ENCODE assay signal across 10 mouse cellular contexts in the genomic region with DNA sequence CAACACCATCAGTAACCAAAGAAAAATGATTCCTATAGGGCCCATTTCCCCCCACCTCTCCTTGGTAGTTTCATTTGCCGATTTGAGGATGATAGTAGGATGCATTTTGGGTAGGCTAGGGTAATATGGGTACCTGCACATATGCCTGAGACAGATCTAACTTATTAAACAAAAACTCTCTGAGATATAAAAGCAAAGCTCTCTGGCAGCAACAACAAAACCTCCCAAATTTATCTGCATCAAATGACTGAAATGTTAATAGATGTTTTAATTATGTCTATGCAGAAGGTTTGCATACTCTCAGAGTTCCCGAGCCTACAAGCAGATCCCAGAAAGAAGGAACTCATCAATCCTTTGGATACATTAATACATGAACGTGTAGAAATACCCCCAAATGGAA. TPM values are rescaled to one million over a fixed set of nuclear protein-coding genes. Genes with fewer than 3 reads are reported as not detected.
DNase-seq lines count a peak whose midpoint lies in the region; ATAC-seq and TF ChIP-seq lines count a peak whose summit lies in the region.
"Had no signal": no experiment of that assay in that cellular context is flagged by ENCODE, and none has a peak within 500 bp of the region (broad histone marks: within the 10 kb centered on the region; RNA-seq: fewer than 3 reads in every experiment).

No protein-coding gene starts in this region.

- H3K36me3 ChIP-seq in forebrain, embryonic 11.5 days (ENCODE audit: control insufficient read depth, insufficient read depth, low read length) = no peaks in the 10 kb centered on the region
- no peaks in the 10 kb centered on the region for H3K36me3 ChIP-seq in intestine, embryonic 16.5 days (ENCODE audit: control insufficient read depth, insufficient read depth, low read length)
- H3K36me3 ChIP-seq in midbrain, postnatal 0 days (ENCODE audit: insufficient read depth, low read length) = no peaks in the 10 kb centered on the region

- H3K27me3 ChIP-seq in forebrain, embryonic 11.5 days (ENCODE audit: control insufficient read depth, insufficient read depth, low read length) = no peaks in the 10 kb centered on the region; the same call in 1 of the 2 replicates
- H3K27me3 ChIP-seq in intestine, embryonic 16.5 days (replicated peaks; ENCODE audit: control insufficient read depth, insufficient read depth, low read length) = no peaks in the 10 kb centered on the region
- H3K27me3 ChIP-seq in midbrain, postnatal 0 days (ENCODE audit: insufficient read depth, low read length) = no peaks in the 10 kb centered on the region

- TF ChIP-seq CTCF in layer of hippocampus, adult 2 months (conservative IDR thresholded peaks at IDR 0.05) = no peak
- TF ChIP-seq CTCF in midbrain, postnatal 0 days (IDR thresholded peaks at IDR 0.05) = no peak

- H3K4me1 ChIP-seq in forebrain, embryonic 11.5 days (replicated peaks; ENCODE audit: control insufficient read depth, insufficient read depth, low read length) = peaks cover 10% of the 10 kb centered on the region
- H3K4me1 ChIP-seq in intestine, embryonic 16.5 days (ENCODE audit: control insufficient read depth, insufficient read depth, low read length) = no peaks in the 10 kb centered on the region
- no peaks in the 10 kb centered on the region for H3K4me1 ChIP-seq in midbrain, postnatal 0 days (ENCODE audit: insufficient read depth, low read length)

- no peak for ATAC-seq in forebrain, embryonic 11.5 days (replicated peaks; ENCODE audit: low FRiP score)
- ATAC-seq in intestine, embryonic 16.5 days = no peak
- no peak for ATAC-seq in midbrain, postnatal 0 days (ENCODE audit: low FRiP score)

- no peaks in the 10 kb centered on the region for H3K9me3 ChIP-seq in forebrain, embryonic 11.5 days (ENCODE audit: control insufficient read depth, low read length)
- no peaks in the 10 kb centered on the region for H3K9me3 ChIP-seq in intestine, embryonic 16.5 days (ENCODE audit: control insufficient read depth, low read length)
- no peaks in the 10 kb centered on the region for H3K9me3 ChIP-seq in midbrain, postnatal 0 days (ENCODE audit: low read length)
- H3K9me3 ChIP-seq: megakaryocyte, embryonic 14.5 days had no signal

- 74% methylated on average over 3 of the region's 3 CpGs for WGBS in forebrain, embryonic 11.5 days
- 54% methylated on average over 3 of the region's 3 CpGs for WGBS in intestine, embryonic 16.5 days
- WGBS in midbrain, postnatal 0 days = 48% methylated on average over 3 of the region's 3 CpGs

- H3K4me3 ChIP-seq in layer of hippocampus, adult 2 months = peak overlapping the region; percentile 45
- peak overlapping the region; percentile 23 for H3K4me3 ChIP-seq in forebrain, embryonic 11.5 days (ENCODE audit: low read depth, low read length)
- H3K4me3 ChIP-seq in intestine, embryonic 16.5 days (ENCODE audit: low read length) = peak overlapping the region; percentile 21; the same call in 1 of the 2 replicates
- H3K4me3 ChIP-seq in midbrain, postnatal 0 days (ENCODE audit: low read depth, low read length) = peak overlapping the region; percentile 30; the same call in 1 of the 2 replicates
- H3K4me3 ChIP-seq: megakaryocyte, embryonic 14.5 days had no signal

- H3K4me2 ChIP-seq in forebrain, embryonic 11.5 days (ENCODE audit: low read depth, low read length, severe bottlenecking) = peak overlapping the region; percentile 49; the same call in 1 of the 2 replicates
- no peak overlapping the region; the same call in 1 of the 2 replicates for H3K4me2 ChIP-seq in intestine, embryonic 16.5 days (ENCODE audit: low read depth, low read length)
- H3K4me2 ChIP-seq in midbrain, postnatal 0 days (ENCODE audit: low read depth, low read length, poor library complexity, severe bottlenecking) = peak overlapping the region; percentile 13; the same call in 1 of the 2 replicates

- DNase-seq in layer of hippocampus, adult 2 months (ENCODE audit: low spot score in 2 of 2) = no peak
- DNase-seq in layer of hippocampus, postnatal 25 days (ENCODE audit: extremely low spot score in 1 of 2, low spot score in 1 of 2) = no peak
- no peak for DNase-seq in forebrain, embryonic 11.5 days (ENCODE audit: low spot score)
- DNase-seq in midbrain, postnatal 0 days (ENCODE audit: low spot score) = no peak
- no peak for DNase-seq in adrenal gland, postnatal 14 days
- no peak for DNase-seq in T-cell, adult 2 months (ENCODE audit: low spot score)
- no peak for DNase-seq in adrenal gland, postnatal 36 days
- DNase-seq: gastrocnemius, postnatal 36 days had no signal

- peak overlapping the region; percentile 36; the same call in 1 of the 2 replicates for H3K27ac ChIP-seq in layer of hippocampus, adult 2 months
- H3K27ac ChIP-seq in forebrain, embryonic 11.5 days (ENCODE audit: low read depth, low read length) = no peak overlapping the region
- no peak overlapping the region for H3K27ac ChIP-seq in intestine, embryonic 16.5 days (ENCODE audit: low read length)
- no peak overlapping the region for H3K27ac ChIP-seq in midbrain, postnatal 0 days (ENCODE audit: low read depth, low read length)

- no peak overlapping the region for H3K9ac ChIP-seq in forebrain, embryonic 11.5 days (ENCODE audit: low read length)
- no peak overlapping the region for H3K9ac ChIP-seq in intestine, embryonic 16.5 days (ENCODE audit: low read depth, low read length)
- H3K9ac ChIP-seq in midbrain, postnatal 0 days (replicated peaks; ENCODE audit: low read length, poor library complexity, severe bottlenecking) = no peak overlapping the region

RNA-seq across cellular contexts. Expression of gene Vcam1, which starts 1.7 kb away (rescaled TPM):
- total RNA-seq in layer of hippocampus, adult 2 months (2021) = 10 to 100 TPM; 18.5 to 23.1 TPM
- 10 to 100 TPM; 21.8 to 26.7 TPM for total RNA-seq in layer of hippocampus, postnatal 25 days (2021)
- polyA plus RNA-seq in forebrain, embryonic 11.5 days (2014; fragmentation: Nextera tagmentation; extraction: Ambion mirVana) = 36.5 and 39.5 TPM in 2 replicates
- polyA plus RNA-seq in intestine, embryonic 16.5 days (2015; fragmentation: Nextera tagmentation; extraction: Ambion mirVana) = 17.9 and 19.3 TPM in 2 replicates
- total RNA-seq in midbrain, postnatal 0 days (2014; rRNA removed) = 36.2 and 46.4 TPM in 2 replicates
- polyA plus RNA-seq in midbrain, postnatal 0 days (2015; fragmentation: Nextera tagmentation; extraction: Ambion mirVana) = 34.4 and 37.5 TPM in 2 replicates
- 25.7 and 27.2 TPM in 2 replicates for total RNA-seq in adrenal gland, postnatal 14 days (2021)
- 10 to 100 TPM; 19.0 to 24.2 TPM for total RNA-seq in adrenal gland, postnatal 36 days (2021)
